Mouse (Mus musculus) urinary bladder, adult 2 months (tissue): Measurements from ENCODE around the gene Klhdc3. TPM values are rescaled to one million over a fixed set of nuclear protein-coding genes. Genes with fewer than 3 reads are reported as not detected.

Source experiments
- DNase-seq: peaks from one replicate; pipeline ENCODE4 v3.0.0; 2022; ENCODE audit warnings: low spot score
- polyA plus RNA-seq: library from polyadenylated mRNA; depleted of rRNA; stranded (reverse); fragments of >200 nt; gene quantifications from 2 replicates; pipeline ENCODE4 v1.2.3, GENCODE M21; 2012; rRNA removed

Klhdc3 gene
- 56.6 and 59.4 TPM in 2 replicates for polyA plus RNA-seq

DNA sequence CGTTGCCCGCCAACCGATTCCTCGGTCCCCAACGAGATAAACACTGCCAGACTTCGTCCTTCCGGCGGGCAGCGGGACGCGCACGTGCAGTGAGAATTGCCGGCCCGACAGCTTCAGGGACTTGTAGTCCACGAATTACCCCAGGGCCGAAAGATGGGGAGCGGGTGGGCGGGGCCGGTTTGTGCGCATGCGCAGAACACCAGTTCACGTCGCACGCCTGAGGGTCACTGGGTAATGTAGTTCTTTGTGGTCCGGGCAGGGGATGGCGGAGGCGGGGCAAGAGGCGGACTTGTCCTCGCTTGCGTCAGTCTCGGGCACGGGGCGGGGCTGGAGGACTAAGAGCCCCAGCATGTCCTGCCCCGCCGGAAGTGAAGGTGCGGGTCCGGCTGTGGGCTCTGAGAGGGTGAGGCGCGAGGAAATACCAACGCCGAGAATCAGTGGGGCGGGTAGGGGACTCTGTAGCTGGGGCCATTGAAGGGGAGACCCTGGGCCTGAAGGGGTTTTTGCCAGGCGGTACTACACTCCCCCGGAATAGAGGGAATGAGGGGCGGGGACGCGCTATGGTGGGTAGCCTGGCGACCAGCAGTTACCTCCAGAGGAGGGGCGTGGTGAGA, at the start of gene Klhdc3:
Klhdc3 (minus strand) TSS at position 155 of the 614 bp plus-strand sequence.
- DNase-seq = peak; percentile 81

DNA sequence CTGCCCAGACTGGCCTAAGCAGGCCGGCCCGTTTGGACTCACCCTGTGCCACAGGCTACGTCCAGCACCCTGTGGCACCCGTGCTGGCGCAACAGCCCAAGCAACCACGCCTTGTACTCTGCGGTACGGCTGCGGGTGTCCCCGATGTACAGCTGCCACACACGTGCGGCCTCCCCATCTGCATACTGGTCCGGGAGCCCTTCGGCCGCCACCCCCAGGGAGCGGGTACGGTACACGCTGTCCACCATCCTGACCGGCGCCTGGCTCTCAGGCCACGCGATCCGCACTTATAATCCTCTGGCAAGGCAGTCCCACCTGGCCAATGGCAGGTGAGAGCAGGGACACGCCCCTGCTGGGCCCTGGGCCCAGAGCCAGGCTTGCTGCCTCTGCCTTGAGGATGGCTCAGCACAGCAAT, 48.2 kb upstream of the Klhdc3 start, which contains the start of gene Gnmt:
Gnmt (minus strand) TSS at position 265 of the 415 bp plus-strand sequence.
- no peak for DNase-seq

DNA sequence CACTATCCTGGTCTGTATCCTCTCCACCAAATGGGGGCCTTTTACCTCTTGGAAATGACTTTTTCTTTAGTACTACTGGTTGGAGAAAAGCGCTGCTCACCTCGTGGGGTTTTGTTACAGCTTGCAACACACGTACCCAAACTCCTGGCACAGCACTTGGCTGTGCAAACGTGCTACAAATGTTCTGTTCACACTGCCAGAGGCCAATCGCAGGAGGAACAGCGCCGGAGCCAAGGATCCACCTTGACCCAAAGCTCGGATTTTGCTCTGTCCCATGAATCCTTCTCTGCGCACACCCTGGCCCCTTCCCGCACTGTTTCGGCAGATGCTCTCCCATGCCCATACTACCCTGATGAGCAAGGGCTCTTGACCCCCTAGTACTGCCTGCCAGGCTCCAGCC, 47.8 kb upstream of the Klhdc3 start:
- DNase-seq = no peak

DNA sequence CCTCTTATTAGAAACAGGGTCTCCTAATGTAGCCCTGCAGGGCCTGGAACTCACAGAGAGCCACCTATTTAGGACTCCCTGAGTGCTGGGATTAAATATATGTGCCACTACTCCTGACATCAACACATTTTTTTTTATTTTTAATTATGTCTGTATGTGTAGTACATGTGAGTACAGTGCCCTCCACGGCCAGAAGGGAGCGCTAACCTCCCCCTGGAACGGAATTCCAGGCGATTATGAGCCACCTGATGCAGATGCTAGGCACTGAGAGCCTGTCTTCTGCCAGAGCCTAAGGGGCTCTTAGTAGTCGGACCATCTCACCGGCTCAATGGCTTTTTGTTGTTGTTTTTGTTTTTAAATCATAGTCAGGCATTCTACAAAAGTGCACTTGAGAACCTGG, 47.3 kb upstream of the Klhdc3 start:
- no peak for DNase-seq

DNA sequence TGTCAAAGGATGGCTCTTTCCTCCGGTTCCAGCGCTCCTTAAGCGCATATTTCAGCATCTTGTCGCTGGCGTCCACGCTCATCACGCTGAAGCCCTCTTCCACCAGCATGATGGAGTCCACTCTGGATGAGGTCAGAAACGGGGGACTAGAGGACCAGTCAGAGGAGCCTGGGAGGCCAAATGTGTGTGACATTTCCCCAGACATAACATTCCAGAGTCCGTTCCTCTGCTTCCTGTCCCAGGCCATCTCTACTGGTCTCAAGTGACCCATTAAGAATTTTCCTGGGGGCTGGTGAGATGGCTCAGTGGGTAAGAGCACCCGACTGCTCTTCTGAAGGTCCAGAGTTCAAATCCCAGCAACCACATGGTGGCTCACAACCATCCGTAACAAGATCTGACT, 46.6 kb upstream of the Klhdc3 start:
- DNase-seq = no peak

DNA sequence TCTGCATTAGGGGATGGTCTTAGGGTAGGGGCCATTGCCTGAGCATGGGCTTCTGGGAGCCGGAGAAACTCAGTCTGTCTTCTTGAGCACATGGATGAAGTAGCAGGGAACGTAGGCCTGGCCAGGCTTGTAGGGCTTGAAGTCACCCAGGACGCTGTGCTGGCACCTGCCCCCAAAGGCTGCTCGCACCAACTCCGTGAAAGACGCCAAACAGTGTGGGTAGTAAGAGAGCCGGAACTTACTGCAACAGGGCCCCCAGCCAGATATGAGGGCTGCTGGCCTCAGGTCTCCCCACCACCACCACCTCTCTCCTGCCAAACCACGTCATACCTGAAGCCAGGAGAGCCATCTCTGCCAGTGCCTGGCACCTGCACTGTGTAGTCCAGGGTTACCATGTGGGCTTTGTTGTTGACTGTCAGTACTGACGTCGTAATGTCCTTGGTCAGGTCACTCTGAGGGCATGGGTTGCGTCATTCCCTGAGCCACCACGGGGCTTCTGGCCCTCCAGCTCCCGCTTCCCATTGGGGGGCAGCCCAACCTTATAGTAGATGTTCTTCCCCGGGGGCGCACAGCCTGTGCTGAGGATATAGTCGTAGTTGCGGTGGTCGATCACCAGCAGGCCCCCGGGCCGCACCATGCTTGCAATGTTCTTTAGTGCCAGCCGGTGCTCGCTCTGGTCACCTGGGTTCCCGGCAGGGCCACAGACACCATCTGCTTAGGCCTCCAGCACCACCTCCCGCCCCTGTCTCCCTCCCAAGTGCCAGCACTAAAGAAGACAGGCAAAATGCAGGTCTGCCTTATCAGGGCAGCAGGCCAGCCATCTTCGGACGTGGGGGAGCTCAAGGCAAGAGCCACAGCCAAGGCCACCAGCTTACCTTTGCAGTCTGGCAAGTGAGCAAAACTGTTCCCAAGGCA, 45.3 kb upstream of the Klhdc3 start:
- DNase-seq = no peak

DNA sequence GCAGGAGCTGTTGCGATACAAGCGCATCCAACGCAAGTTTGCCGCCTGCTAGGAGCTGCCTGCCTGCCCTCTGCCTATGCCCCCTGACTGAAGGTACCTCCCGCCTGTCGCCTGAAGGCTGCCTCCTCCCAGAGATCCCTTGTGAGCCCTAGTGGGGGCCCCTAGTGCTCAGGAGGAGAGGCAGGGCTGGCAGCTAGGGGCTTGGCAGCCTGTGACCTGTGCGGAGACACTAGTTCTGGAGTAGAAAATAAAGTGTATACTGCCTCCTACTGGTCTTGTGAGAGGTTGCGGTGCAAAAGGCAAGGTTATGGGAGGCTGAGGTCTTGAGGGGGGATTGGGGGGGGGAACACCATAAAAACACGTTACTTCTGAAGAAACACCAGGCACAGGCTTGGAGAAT, 44.6 kb upstream of the Klhdc3 start:
- no peak for DNase-seq

DNA sequence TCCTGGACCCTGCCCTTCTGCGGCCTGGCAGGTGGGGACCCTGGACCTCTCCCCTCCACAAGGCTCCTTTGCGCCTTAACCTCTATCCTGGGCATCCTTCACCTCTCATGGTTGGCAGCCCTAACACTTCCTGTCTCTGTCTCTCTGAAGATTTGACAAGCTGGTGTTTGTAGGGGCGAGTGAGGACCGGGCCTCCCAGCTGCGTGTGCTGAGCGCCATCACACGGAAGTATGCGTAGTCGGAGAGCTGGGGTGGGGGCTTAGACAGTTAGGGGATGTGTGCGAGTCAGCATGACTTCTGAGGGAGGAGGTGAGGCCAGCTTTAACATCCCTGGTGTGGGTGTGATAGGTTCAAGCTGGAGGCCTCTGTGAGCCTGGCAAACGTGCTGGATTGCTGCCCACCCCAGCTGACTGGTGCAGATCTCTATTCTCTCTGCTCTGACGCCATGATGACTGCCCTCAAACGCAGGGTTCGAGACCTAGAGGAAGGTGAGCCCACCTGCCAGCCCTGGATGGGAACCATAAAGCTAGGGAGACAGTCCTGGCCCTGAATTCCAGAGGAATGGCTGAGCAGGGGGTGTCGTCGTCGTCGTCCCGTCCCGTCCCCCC, 43.9 kb upstream of the Klhdc3 start:
- DNase-seq = no peak

DNA sequence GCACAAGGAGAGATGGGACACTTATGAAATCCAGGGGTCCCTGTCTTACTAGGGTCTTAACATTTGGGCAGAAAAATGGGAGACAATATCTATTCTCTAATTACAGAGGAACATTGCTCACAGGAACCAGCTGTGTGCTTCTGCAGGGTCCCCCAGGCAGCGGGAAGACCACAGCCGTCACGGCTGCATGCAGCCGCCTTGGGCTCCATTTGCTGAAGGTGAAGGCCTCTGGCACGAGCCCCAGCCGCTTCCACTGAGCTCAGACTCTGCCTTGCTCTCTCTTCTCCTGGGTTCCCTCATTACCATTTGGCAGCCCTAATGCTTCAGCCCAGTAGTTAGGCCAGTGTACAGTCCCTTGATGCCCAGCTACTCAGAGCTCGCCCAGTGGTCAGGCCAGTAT, 40.4 kb upstream of the Klhdc3 start:
- DNase-seq = no peak

DNA sequence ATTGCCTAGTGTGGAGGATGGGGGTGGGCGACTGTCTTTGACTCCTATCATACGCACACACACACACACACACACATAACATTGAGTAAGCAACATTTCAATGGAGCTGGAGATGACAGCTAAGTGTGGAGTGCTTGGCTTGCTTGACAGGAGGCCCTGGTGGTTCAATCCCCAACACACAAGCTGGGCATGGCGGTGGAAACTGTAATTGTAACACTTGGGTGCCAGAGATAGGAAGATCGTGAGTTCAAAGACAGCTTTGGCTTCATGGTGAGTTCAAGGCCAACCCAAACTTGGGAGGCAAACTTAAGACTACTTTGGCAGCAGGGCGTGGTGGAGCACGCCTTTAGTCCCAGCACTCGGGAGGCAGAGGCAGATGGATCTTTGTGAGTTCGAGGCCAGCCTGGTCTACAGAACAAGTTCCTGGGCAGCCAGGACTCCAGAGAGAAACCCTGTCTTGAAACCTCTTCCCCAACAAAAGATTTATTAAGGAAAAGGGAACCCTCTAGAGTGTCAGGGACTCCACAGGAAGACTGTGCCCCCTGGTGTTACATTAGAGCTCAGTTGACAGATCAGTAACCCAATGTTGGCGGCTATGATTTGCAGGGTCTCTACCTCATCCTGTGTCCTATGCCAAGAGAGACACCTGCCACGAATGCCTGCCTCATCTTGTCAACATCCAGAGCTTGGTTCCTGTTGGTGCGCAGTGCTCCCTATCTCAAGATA, 34.2 kb upstream of the Klhdc3 start:
- no peak for DNase-seq

DNA sequence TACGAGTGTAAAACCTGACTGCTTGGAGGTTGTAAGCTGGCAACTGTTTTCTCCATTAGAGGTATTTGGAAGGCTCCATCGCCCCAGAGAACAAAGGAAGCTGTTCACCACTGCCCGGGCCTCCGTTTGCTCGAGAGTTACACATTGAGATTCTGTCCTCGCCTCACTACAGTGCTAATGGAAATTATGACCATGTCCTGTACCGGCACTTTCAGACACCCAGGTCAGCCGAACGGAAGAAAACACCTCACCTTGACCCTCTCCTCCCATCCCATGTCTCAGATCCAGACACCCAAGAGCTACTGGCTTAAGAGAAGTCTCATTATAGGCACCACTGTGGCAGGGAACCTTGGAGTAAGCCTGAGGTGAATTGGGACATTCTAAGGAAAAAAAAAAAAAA, 33.1 kb upstream of the Klhdc3 start:
- DNase-seq = no peak

DNA sequence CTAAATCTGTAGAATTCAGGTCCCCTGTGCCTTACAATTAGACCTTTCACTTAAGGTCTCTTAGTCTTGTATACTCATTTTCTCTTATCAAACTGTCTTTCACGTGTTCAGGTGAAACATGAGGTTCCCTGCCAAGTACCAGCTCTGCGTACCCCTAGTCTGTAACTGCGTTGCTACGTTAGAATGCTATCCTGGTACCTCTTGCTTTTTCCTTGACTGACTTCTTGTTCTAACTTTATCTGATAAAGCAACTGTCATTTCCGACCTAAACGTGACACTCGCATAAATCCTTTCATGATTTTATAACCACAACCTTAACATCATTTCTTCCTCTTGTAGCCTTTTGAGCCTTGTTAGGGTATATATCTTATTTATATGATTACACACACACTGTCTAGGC, 31.7 kb upstream of the Klhdc3 start:
- DNase-seq = no peak

DNA sequence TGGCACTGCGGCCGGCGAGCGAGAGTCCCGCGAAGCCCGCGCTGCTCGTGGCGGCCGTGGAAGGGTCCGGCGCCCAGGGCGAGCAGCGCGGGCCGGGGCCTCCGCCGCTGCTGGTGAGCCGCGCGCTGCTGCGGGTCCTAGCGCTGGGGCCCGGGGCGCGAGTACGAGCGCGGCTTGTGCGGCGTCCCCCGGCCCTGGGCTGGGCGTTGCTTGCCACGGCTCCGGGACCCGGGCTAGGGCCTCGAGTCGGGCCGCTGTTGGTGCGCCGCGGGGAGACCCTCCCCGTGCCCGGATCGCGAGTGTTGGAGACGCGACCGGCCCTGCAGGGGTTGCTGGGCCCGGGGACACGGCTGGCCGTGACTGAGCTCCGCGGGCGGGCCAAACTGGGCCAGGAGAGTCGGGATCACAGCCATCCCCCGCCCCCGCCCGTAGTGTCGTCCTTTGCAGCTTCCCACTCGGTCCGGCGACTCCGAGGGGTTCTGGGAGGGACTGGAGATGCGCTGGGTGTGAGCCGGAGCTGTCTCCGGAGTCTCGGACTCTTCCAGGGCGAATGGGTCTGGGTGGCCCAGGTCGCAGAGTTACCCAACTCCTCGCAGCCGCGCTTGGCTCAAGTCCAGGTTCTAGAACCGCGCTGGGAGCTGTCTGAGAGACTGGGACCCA, 31.0 kb upstream of the Klhdc3 start:
- DNase-seq = peak; percentile 46

DNA sequence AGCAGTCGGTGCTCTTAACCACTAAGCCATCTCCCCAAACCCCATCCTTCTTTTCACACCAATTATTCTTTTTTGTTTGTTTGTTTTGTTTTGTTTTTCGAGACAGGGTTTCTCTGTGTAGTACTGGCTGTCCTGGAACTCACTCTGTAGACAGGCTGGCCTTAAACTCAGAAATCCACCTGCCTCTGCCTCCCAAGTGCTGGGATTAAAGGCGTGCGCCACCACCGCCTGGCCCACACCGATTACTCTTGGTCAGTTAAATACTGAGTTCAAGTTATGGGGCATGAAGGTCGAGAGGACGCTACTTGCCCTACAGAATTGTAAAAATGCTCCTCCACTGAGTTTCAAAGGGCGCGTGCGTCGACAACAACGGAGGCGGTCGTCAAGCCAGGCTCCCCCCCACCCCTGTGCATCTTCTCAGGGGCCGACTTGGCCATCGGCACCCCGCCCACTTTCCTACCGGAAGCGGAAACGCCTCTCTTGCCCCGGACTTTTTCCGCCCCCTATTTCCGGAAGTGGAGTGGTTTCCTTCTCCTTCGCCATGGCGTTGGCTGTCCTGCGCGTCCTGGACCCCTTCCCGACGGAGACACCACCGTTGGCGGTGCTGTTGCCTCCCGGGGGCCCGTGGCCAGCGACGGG, 30.4 kb upstream of the Klhdc3 start, which contains the start of gene Pex6:
Pex6 (plus strand) TSS at position 505 of the 639 bp plus-strand sequence.
- DNase-seq = peak; percentile 75

DNA sequence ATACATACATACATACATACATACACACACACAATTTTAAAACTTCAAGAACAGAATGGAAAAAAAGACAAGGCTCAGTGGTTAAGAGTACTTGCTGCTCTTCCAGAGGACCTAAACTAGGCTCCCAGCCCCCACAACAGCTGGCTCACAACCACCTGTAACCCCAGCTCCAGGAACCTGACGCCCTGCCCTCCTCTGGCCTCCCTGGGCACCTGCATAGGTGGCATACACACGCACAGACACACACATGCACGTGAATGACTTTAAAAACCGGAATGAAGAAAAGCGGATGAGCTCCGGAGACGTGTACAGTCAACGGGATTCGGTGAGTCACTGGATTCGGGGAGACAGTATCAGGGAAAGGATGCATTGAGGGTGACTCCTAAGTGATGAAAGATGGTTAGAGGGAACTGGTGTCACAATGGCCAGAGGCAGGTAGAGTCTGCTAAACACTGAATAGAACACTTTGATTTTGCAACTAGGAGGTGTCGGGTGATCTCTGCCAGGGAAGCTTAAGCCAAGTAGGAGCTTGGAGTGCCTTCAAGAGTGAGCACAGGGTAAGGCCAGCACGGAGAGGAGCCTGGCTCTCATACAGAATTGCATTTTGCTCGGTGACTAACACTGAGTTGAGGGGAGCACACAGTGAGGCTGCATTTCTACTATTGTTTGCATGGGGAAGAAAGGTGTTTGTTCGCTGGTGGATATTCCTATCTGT, 25.8 kb upstream of the Klhdc3 start:
- DNase-seq = no peak

DNA sequence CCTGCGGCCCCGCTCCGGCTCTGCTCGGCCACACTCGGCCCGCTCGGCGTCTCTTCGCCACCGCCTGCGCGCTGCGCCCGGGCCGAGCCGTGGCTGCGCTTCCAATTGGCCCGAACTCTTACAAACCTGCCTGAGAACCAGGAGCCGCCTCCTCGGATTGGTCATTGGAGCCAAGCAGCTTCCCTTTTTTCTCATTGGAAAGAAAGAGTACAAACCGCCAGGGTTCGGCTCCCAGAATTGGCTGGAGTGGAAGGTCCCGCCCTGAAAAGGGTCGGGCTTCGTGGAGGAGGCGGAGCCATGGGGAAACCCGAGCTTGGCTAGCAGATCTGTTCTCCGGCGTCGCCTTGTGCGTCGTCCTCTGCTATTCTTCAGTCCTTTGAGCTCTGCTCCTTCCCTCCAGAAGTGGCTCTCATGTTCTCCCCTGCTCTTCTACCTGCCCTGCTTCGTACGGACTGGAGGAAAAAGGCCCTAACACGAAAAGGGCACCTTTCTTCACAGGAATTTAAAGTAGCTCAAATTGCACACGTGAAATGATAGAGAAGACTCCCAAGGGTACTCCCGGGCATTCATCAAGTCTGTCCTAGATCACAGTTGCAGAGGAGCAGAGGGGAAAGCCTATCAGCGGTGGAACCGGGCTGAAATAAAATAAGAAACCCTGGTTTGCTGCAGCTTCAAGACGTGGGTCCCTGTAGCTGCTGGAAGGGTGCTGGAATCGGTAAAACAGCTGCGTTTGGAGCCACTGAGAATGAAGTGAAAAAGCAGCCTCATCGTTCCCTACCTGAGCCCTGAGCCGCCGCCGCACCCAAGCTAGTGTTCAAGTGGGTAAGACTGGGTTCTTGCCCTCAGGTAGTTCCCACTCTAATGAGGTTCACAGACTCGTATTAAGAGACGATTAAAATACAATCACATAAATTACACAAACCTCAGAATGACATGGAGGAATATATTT, 24.4 kb upstream of the Klhdc3 start, which contains the start of gene Ppp2r5d:
Ppp2r5d (minus strand) TSS at position 225 of the 949 bp plus-strand sequence.
- DNase-seq = peak; percentile 87

DNA sequence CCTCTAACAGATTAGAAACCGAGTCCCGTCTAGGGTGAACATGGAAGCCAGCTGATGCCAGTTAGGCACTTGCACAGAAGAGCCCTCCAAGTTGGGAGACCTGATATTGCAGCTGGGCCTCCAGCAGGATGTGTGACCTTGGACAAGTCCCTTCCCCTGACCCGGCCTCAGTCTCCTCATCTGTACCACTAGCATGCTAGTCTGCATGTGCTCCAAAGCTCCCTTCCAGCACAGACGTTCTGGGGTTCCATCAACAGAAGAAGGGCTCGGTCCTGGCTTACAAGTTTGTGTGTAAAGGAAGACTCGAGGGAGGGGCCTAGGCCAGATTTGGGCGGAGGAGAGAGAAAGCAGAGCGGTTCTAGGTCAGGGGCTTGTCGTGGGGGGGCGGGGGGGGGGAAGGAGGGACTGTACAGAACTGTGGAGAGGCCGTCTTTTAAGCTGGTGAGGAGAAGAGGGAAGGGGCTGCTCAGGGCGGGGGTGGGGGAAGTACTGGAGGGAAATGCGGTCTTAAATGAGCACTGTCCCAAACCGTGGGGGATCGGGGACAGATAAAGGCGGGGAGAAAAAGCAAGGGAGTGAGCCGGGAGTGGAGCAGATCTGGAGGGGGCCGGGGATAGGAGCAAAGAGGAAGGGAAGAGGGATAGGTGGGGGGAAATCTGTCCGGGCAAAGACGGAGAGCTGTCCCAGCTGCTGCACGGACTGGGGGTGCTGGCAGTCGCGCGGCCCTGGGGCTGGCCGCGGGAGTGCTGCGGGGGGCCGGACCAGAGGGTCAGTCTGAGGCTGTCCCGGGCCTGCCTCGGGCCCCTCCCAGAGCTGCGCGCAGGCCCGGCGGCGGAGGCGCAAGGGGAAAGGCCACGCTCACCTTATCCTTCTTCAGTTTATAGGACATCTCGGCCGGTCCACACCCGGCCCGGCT, 23.5 kb upstream of the Klhdc3 start:
- no peak for DNase-seq

DNA sequence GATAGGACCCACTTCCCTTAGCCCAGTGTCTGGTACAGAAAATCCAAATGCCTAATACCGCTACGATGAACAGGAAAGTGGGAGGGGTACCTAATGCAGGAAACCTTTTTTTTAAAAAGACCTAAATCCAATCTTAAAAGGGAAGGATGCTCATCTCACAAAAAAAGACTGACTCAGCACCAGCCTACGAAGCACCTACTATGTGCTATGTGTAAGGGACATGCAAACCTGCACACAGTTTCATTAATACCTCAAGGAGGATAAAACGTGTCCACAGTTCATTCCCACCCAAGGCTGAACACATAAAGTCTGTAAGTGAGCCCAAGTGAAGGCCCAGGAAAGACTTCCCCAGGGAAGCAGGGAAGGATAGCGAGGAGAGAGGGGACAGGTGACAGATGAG, 21.8 kb upstream of the Klhdc3 start:
- no peak for DNase-seq
